Comparison of ENCODE assay signal across 10 mouse cellular contexts in genomic region chr7:139441761-139442211, GRCm38 (mm10). TPM values are rescaled to one million over a fixed set of nuclear protein-coding genes. Genes with fewer than 3 reads are reported as not detected.
DNase-seq lines count a peak whose midpoint lies in the region; ATAC-seq and TF ChIP-seq lines count a peak whose summit lies in the region.
"Had no signal": no experiment of that assay in that cellular context is flagged by ENCODE, and none has a peak within 500 bp of the region (broad histone marks: within the 10 kb centered on the region; RNA-seq: fewer than 3 reads in every experiment).

No protein-coding gene starts in this region.

- no peaks in the 10 kb centered on the region for H3K9me3 ChIP-seq in heart, embryonic 16.5 days (replicated peaks; ENCODE audit: control insufficient read depth, low read length)
- H3K9me3 ChIP-seq in lung, embryonic 16.5 days (ENCODE audit: control insufficient read depth, low read length) = no peaks in the 10 kb centered on the region
- H3K9me3 ChIP-seq: neural tube, embryonic 12.5 days had no signal

- peaks cover 71% of the 10 kb centered on the region for H3K4me1 ChIP-seq in heart, embryonic 16.5 days (ENCODE audit: control insufficient read depth, insufficient read depth, low read length)
- peaks cover 52% of the 10 kb centered on the region for H3K4me1 ChIP-seq in lung, embryonic 16.5 days (replicated peaks; ENCODE audit: control insufficient read depth, insufficient read depth, low read length)

- peak; percentile 31 for TF ChIP-seq CTCF in layer of hippocampus, adult 2 months (conservative IDR thresholded peaks at IDR 0.05)

- H3K4me2 ChIP-seq in heart, embryonic 16.5 days (ENCODE audit: low read depth, low read length) = no peak overlapping the region
- H3K4me2 ChIP-seq in lung, embryonic 16.5 days (ENCODE audit: low read depth, low read length) = no peak overlapping the region
- H3K4me2 ChIP-seq: neural tube, embryonic 12.5 days had no signal

- no peak overlapping the region for H3K27ac ChIP-seq in layer of hippocampus, adult 2 months
- H3K27ac ChIP-seq in heart, embryonic 16.5 days (ENCODE audit: low read length) = peak overlapping the region; percentile 25
- peak overlapping the region; percentile 72 for H3K27ac ChIP-seq in lung, embryonic 16.5 days (ENCODE audit: low read length)
- H3K27ac ChIP-seq: neural tube, embryonic 12.5 days had no signal

- 0 out of 2 replicates have a peak overlapping the region, but pooled peaks have one; percentile 9 for H3K9ac ChIP-seq in heart, embryonic 16.5 days (ENCODE audit: low read length)
- H3K9ac ChIP-seq in lung, embryonic 16.5 days (ENCODE audit: low read length) = 0 out of 2 replicates have a peak overlapping the region, but pooled peaks have one; percentile 12
- H3K9ac ChIP-seq: neural tube, embryonic 12.5 days had no signal

- H3K27me3 ChIP-seq in heart, embryonic 16.5 days (ENCODE audit: control insufficient read depth, insufficient read depth, low read length) = no peaks in the 10 kb centered on the region
- H3K27me3 ChIP-seq in lung, embryonic 16.5 days (ENCODE audit: control insufficient read depth, insufficient read depth, low read depth, low read length) = no peaks in the 10 kb centered on the region
- H3K27me3 ChIP-seq: neural tube, embryonic 12.5 days had no signal

- ATAC-seq in heart, embryonic 16.5 days (replicated peaks; ENCODE audit: extremely low read depth, insufficient read depth, low FRiP score) = peak; percentile 63
- peak; percentile 55 for ATAC-seq in lung, embryonic 16.5 days (ENCODE audit: low read depth)

- H3K4me3 ChIP-seq in layer of hippocampus, adult 2 months = no peak overlapping the region
- H3K4me3 ChIP-seq in heart, embryonic 16.5 days (ENCODE audit: low read length) = no peak overlapping the region
- no peak overlapping the region for H3K4me3 ChIP-seq in lung, embryonic 16.5 days (ENCODE audit: low read length)
- H3K4me3 ChIP-seq: erythroblast, embryonic 14.5 days; neural tube, embryonic 12.5 days had no signal

- no peaks in the 10 kb centered on the region for H3K36me3 ChIP-seq in heart, embryonic 16.5 days (ENCODE audit: control insufficient read depth, insufficient read depth)
- H3K36me3 ChIP-seq in lung, embryonic 16.5 days (ENCODE audit: control insufficient read depth, insufficient read depth, low read length) = no peaks in the 10 kb centered on the region
- H3K36me3 ChIP-seq: neural tube, embryonic 12.5 days had no signal

- no peak for DNase-seq in layer of hippocampus, adult 2 months (ENCODE audit: low spot score in 2 of 2)
- DNase-seq in layer of hippocampus, postnatal 14 days (ENCODE audit: low spot score in 2 of 2) = no peak
- DNase-seq in cerebellum, adult 8-10 months = peak; percentile 47
- no peak for DNase-seq in right cerebral cortex, postnatal 36 days (ENCODE audit: low spot score in 2 of 2)
- no peak for DNase-seq in thymus, postnatal 0 days (ENCODE audit: low spot score)
- DNase-seq in spleen, postnatal 4 days (ENCODE audit: low spot score in 2 of 2) = no peak

- 44% methylated on average over 10 of the region's 10 CpGs for WGBS in heart, embryonic 16.5 days
- 51% methylated on average over 10 of the region's 10 CpGs for WGBS in lung, embryonic 16.5 days

RNA-seq across cellular contexts. Expression of gene Inpp5a, which starts 52.9 kb away (rescaled TPM):
- 10 to 100 TPM; 39.2 to 41.1 TPM for total RNA-seq in layer of hippocampus, adult 2 months (2021)
- 10 to 100 TPM; 41.1 to 41.2 TPM for total RNA-seq in layer of hippocampus, postnatal 14 days (2021)
- polyA plus RNA-seq in heart, embryonic 16.5 days (2015; fragmentation: Nextera tagmentation; extraction: Ambion mirVana) = 47.4 and 54.8 TPM in 2 replicates
- 26.8 and 28.8 TPM in 2 replicates for polyA plus RNA-seq in lung, embryonic 16.5 days (2015; fragmentation: Nextera tagmentation; extraction: Ambion mirVana)
- 10.0 and 11.7 TPM in 2 replicates for polyA plus RNA-seq in thymus, postnatal 0 days (2015; fragmentation: Nextera tagmentation; extraction: Ambion mirVana)
